Mouse (Mus musculus) kidney, postnatal 25 days (tissue): ENCODE measurements around the gene Esp15.
"Not testable (repeated sequence)": the region's sequence is repeated elsewhere in the genome, so short reads cannot be mapped to it uniquely, and the experiment has no call there.

Experiments used
- DNase-seq, 2 experiments: peaks; one replicate each; pipeline ENCODE4 v3.0.0; 2021; ENCODE audit warnings: mixed read lengths in 2 of 2

Gene Esp15

DNA sequence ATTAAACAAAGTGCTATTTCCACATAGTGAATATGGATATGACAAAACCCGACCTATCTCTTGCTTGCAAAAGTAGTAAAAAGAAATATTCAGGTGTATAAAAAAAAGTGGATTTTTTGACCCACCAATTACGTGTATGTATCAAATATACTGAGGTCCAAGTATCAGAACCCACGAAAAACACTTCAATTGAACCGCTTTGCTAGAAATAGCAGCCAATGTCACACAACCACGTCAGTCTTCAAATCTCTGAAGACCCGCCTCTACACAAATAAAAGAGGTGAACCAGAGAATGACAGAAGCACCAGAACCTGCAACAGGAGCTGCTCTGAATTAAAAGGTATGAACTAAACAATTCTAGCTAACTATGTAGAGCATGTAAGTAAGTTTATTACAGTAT is at the start of gene Esp15:
TSS of gene Esp15 (plus strand) at position 301 of the 400 bp plus-strand sequence.
- not testable (repeated sequence) for DNase-seq

DNA sequence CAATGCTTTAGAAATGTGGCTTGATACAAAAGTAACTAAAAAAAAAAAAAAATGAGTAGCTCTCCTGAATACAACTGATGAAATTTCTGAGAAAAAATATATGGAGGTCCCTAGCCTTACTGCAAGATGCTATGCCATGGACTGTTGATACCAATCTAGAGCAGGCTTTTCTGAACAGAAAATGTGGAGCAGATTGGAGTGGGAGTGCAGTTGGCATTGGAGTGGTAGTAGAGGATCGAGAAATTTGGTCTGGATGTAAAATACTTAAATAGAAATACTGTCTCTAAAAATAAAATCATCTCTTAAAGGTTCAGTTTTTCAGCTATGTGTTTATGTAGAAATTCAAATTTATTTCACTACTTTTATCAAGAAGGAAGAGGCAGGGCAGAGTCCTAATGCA is 49.2 kb upstream of the Esp15 start:
- no peak for DNase-seq
